Mouse (Mus musculus) megakaryocyte, embryonic 14.5 days (primary cell): Measurements from ENCODE around the gene Fhl3.

Experiments
- FLI1 ChIP-seq: IDR thresholded peaks from 2 replicates; pipeline ENCODE4 v1.6.1; 2012; ENCODE audit warnings: low read length, inconsistent platforms, mixed read lengths
- GATA1 ChIP-seq: IDR thresholded peaks from 3 replicates; pipeline ENCODE4 v1.6.1; 2012; ENCODE audit warnings: mixed read lengths, low read length, inconsistent platforms, borderline replicate concordance

- TF ChIP-seq GATA1 (no peak), FLI1 (no peak)
Measured at GRCm38 (mm10) chr4:124658412-124658851, 42.1 kb upstream of the Fhl3 start.
